Comparison of ENCODE assay signal across 31 mouse cellular contexts in the genomic region with DNA sequence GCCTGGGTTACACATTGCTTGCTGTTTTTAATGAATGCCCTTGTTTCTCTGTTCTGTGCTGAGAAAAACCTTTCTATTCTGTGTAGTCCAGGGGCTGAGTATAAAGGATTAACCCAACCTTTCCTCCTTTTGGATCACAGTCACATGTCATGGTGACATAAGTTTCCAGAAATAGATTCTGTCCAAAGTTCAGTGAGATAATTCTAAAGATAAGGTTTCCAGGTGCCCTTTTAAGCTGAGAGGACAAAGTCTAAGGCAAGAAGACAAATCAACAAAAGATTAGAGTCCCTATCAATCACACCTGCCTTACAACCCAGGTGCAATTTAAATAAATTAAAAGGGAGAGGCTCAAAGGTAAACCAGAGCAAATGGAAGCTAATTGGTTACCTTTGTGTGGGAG. TPM values are rescaled to one million over a fixed set of nuclear protein-coding genes. Genes with fewer than 3 reads are reported as not detected.
DNase-seq lines count a peak whose midpoint lies in the region; ATAC-seq and TF ChIP-seq lines count a peak whose summit lies in the region.
"Had no signal": no experiment of that assay in that cellular context is flagged by ENCODE, and none has a peak within 500 bp of the region (broad histone marks: within the 10 kb centered on the region; RNA-seq: fewer than 3 reads in every experiment).

No protein-coding gene starts in this region.

- no peak overlapping the region for H3K4me2 ChIP-seq in intestine, postnatal 0 days (replicated peaks; ENCODE audit: low read depth)
- no peak overlapping the region for H3K4me2 ChIP-seq in stomach, embryonic 14.5 days (replicated peaks; ENCODE audit: low read depth, low read length)
- no peak overlapping the region for H3K4me2 ChIP-seq in stomach, postnatal 0 days (replicated peaks; ENCODE audit: low read depth)
- H3K4me2 ChIP-seq in midbrain, embryonic 14.5 days (ENCODE audit: low read length) = no peak overlapping the region
- H3K4me2 ChIP-seq: forebrain, embryonic 13.5 days; heart, embryonic 12.5 days; heart, embryonic 15.5 days; hindbrain, embryonic 13.5 days had no signal

- H3K27ac ChIP-seq in liver, adult 2 months (replicated peaks; ENCODE audit: insufficient read depth, low read depth, low read length) = no peak overlapping the region
- H3K27ac ChIP-seq in intestine, postnatal 0 days (ENCODE audit: low read depth, low read length) = peak overlapping the region; percentile 84
- H3K27ac ChIP-seq in stomach, embryonic 14.5 days (ENCODE audit: low read length) = no peak overlapping the region
- H3K27ac ChIP-seq in stomach, postnatal 0 days (replicated peaks) = no peak overlapping the region
- no peak overlapping the region for H3K27ac ChIP-seq in midbrain, embryonic 14.5 days (replicated peaks; ENCODE audit: low read depth, low read length)
- H3K27ac ChIP-seq: forebrain, embryonic 10.5 days; forebrain, embryonic 13.5 days; heart, embryonic 15.5 days; hindbrain, embryonic 10.5 days; hindbrain, embryonic 13.5 days had no signal

- no peaks in the 10 kb centered on the region for H3K4me1 ChIP-seq in liver, adult 2 months (ENCODE audit: control insufficient read depth, insufficient read depth, low read length)
- no peaks in the 10 kb centered on the region for H3K4me1 ChIP-seq in intestine, postnatal 0 days (replicated peaks; ENCODE audit: control insufficient read depth, insufficient read depth, low read length)
- H3K4me1 ChIP-seq in stomach, embryonic 14.5 days (ENCODE audit: control insufficient read depth, insufficient read depth, low read length) = no peaks in the 10 kb centered on the region
- H3K4me1 ChIP-seq in stomach, postnatal 0 days (replicated peaks; ENCODE audit: control insufficient read depth, insufficient read depth) = no peaks in the 10 kb centered on the region
- H3K4me1 ChIP-seq in midbrain, embryonic 14.5 days (ENCODE audit: control insufficient read depth, insufficient read depth, low read length) = no peaks in the 10 kb centered on the region
- H3K4me1 ChIP-seq: forebrain, embryonic 13.5 days; heart, embryonic 12.5 days; heart, embryonic 15.5 days; hindbrain, embryonic 10.5 days; hindbrain, embryonic 13.5 days had no signal

- peak; percentile 70 for DNase-seq in liver, adult 2 months (ENCODE audit: extremely low read depth, low read depth, low spot score)
- no peak for DNase-seq in liver
- DNase-seq in stomach, postnatal 0 days (ENCODE audit: low spot score) = peak; percentile 17
- no peak for DNase-seq in T-cell, adult 2 months (ENCODE audit: low spot score)
- no peak for DNase-seq in midbrain, embryonic 14.5 days
- no peak for DNase-seq in right cerebral cortex, postnatal 10 days (ENCODE audit: low spot score in 2 of 2)
- DNase-seq: adrenal gland, postnatal 10 days; adrenal gland, postnatal 36 days; cerebellum, adult 18-20 months; cerebellum, adult 9-10 months; cerebellum, postnatal 14 days; gastrocnemius, postnatal 10 days; gastrocnemius, postnatal 36 days; heart, postnatal 10 days; heart, postnatal 36 days had no signal

- no peak for TF ChIP-seq EP300 in stomach, postnatal 0 days (optimal IDR thresholded peaks at IDR 0.05)

- H3K79me2 ChIP-seq in liver, adult 2 months (ENCODE audit: control insufficient read depth, insufficient read depth, low read length) = no peaks in the 10 kb centered on the region

- peak; percentile 96 for ATAC-seq in intestine, postnatal 0 days
- peak; percentile 90 for ATAC-seq in stomach, embryonic 14.5 days (ENCODE audit: insufficient number of reproducible peaks, insufficient read depth, low FRiP score, low read depth)
- peak; percentile 96 for ATAC-seq in stomach, postnatal 0 days (ENCODE audit: low FRiP score, low TSS enrichment)
- ATAC-seq in midbrain, embryonic 14.5 days (ENCODE audit: low FRiP score, low TSS enrichment) = no peak
- ATAC-seq: forebrain, embryonic 13.5 days; forebrain, embryonic 16.5 days had no signal

- no peaks in the 10 kb centered on the region for H3K27me3 ChIP-seq in liver, adult 2 months (ENCODE audit: control insufficient read depth, insufficient read depth, low read length)
- no peaks in the 10 kb centered on the region for H3K27me3 ChIP-seq in intestine, postnatal 0 days (replicated peaks; ENCODE audit: control insufficient read depth, insufficient read depth, low read length)
- H3K27me3 ChIP-seq in stomach, embryonic 14.5 days (ENCODE audit: control insufficient read depth, insufficient read depth, low read length) = no peaks in the 10 kb centered on the region
- H3K27me3 ChIP-seq in stomach, postnatal 0 days (ENCODE audit: control insufficient read depth, insufficient read depth, low read length) = no peaks in the 10 kb centered on the region
- H3K27me3 ChIP-seq in midbrain, embryonic 14.5 days (ENCODE audit: control insufficient read depth, insufficient read depth, low read length) = no peaks in the 10 kb centered on the region
- H3K27me3 ChIP-seq: forebrain, embryonic 13.5 days; heart, embryonic 12.5 days; heart, embryonic 15.5 days; hindbrain, embryonic 13.5 days had no signal

- no peak overlapping the region for H3K9ac ChIP-seq in liver, adult 2 months (ENCODE audit: low read depth, low read length)
- H3K9ac ChIP-seq in intestine, postnatal 0 days (ENCODE audit: low read depth, low read length) = no peak overlapping the region
- H3K9ac ChIP-seq in stomach, embryonic 14.5 days (replicated peaks; ENCODE audit: low read depth, low read length) = no peak overlapping the region
- H3K9ac ChIP-seq in stomach, postnatal 0 days (ENCODE audit: low read length) = no peak overlapping the region
- H3K9ac ChIP-seq in midbrain, embryonic 14.5 days (replicated peaks; ENCODE audit: low read length) = no peak overlapping the region
- H3K9ac ChIP-seq: forebrain, embryonic 13.5 days; heart, embryonic 12.5 days; heart, embryonic 15.5 days; hindbrain, embryonic 13.5 days had no signal

- TF ChIP-seq POLR2A in liver, adult 2 months (IDR thresholded peaks at IDR 0.05; ENCODE audit: extremely low read depth, insufficient read depth, low read length) = no peak

- no peak for TF ChIP-seq CTCF in liver, adult 2 months (IDR thresholded peaks at IDR 0.05; ENCODE audit: low read depth, low read length)
- no peak for TF ChIP-seq CTCF in intestine, postnatal 0 days (IDR thresholded peaks at IDR 0.05; ENCODE audit: low read depth)
- TF ChIP-seq CTCF in stomach, postnatal 0 days (IDR thresholded peaks at IDR 0.05; ENCODE audit: low read depth) = no peak

- no peak overlapping the region for H3K4me3 ChIP-seq in liver, adult 2 months (ENCODE audit: insufficient read depth, low read depth, low read length)
- no peak overlapping the region for H3K4me3 ChIP-seq in intestine, postnatal 0 days (ENCODE audit: low read depth, low read length)
- H3K4me3 ChIP-seq in stomach, embryonic 14.5 days (ENCODE audit: low read depth, low read length) = no peak overlapping the region
- H3K4me3 ChIP-seq in stomach, postnatal 0 days (ENCODE audit: low read depth, low read length) = no peak overlapping the region
- H3K4me3 ChIP-seq in midbrain, embryonic 14.5 days (replicated peaks; ENCODE audit: low read depth, low read length) = no peak overlapping the region
- H3K4me3 ChIP-seq: forebrain, embryonic 10.5 days; forebrain, embryonic 13.5 days; heart, embryonic 12.5 days; heart, embryonic 15.5 days; hindbrain, embryonic 10.5 days; hindbrain, embryonic 13.5 days had no signal

- H3K9me3 ChIP-seq in intestine, postnatal 0 days (ENCODE audit: control insufficient read depth) = no peaks in the 10 kb centered on the region
- no peaks in the 10 kb centered on the region for H3K9me3 ChIP-seq in stomach, embryonic 14.5 days (ENCODE audit: control insufficient read depth, low read depth, low read length)
- no peaks in the 10 kb centered on the region for H3K9me3 ChIP-seq in stomach, postnatal 0 days (ENCODE audit: control insufficient read depth, low read length)
- H3K9me3 ChIP-seq in midbrain, embryonic 14.5 days (ENCODE audit: control insufficient read depth, low read length) = no peaks in the 10 kb centered on the region
- H3K9me3 ChIP-seq: forebrain, embryonic 10.5 days; forebrain, embryonic 13.5 days; heart, embryonic 12.5 days; heart, embryonic 15.5 days; hindbrain, embryonic 10.5 days; hindbrain, embryonic 13.5 days had no signal

- H3K36me3 ChIP-seq in liver, adult 2 months (ENCODE audit: control insufficient read depth, insufficient read depth, low read length) = no peaks in the 10 kb centered on the region
- no peaks in the 10 kb centered on the region for H3K36me3 ChIP-seq in intestine, postnatal 0 days (ENCODE audit: control insufficient read depth, insufficient read depth)
- no peaks in the 10 kb centered on the region for H3K36me3 ChIP-seq in stomach, embryonic 14.5 days (ENCODE audit: control insufficient read depth, insufficient read depth, low read length)
- H3K36me3 ChIP-seq in stomach, postnatal 0 days (ENCODE audit: control insufficient read depth, insufficient read depth, low read length) = no peaks in the 10 kb centered on the region
- no peaks in the 10 kb centered on the region for H3K36me3 ChIP-seq in midbrain, embryonic 14.5 days (ENCODE audit: control insufficient read depth, insufficient read depth, low read length)
- H3K36me3 ChIP-seq: forebrain, embryonic 10.5 days; heart, embryonic 12.5 days; heart, embryonic 15.5 days; hindbrain, embryonic 10.5 days; hindbrain, embryonic 13.5 days had no signal

RNA-seq across cellular contexts. Expression of a gene that starts 7.1 kb away (rescaled TPM):
- not detected in 2 replicates for total RNA-seq in liver, adult 2 months (2014; rRNA removed)
- polyA plus RNA-seq in liver, adult 2 months (2012; rRNA removed) = not detected in 2 replicates
- 0.08 TPM in 1 of 2 replicates, not detected in the other for polyA plus RNA-seq in intestine, postnatal 0 days (2015; fragmentation: Nextera tagmentation; extraction: Ambion mirVana)
- 0.22 TPM in 1 of 2 replicates, not detected in the other for polyA plus RNA-seq in stomach, embryonic 14.5 days (2014; fragmentation: Nextera tagmentation; extraction: Ambion mirVana)
- 1.1 and 1.2 TPM in 2 replicates for polyA plus RNA-seq in stomach, postnatal 0 days (2015; fragmentation: Nextera tagmentation; extraction: Ambion mirVana)
- polyA plus RNA-seq in midbrain, embryonic 14.5 days (2014; fragmentation: Nextera tagmentation; extraction: Ambion mirVana) = not detected in 2 replicates
- total RNA-seq: adrenal gland, adult 18-20 months; adrenal gland, postnatal 10 days; ES-E14; gastrocnemius, adult 18-20 months; gastrocnemius, postnatal 10 days; gastrocnemius, postnatal 36 days; granulocyte monocyte progenitor cell, adult 5-6 weeks; heart, adult 8-10 months; heart, postnatal 10 days; heart, postnatal 36 days had no signal
- polyA plus RNA-seq: embryonic facial prominence, embryonic 11.5 days; embryonic facial prominence, embryonic 14.5 days; forebrain, embryonic 10.5 days; forebrain, embryonic 13.5 days; forebrain, embryonic 16.5 days; heart, embryonic 12.5 days; heart, embryonic 15.5 days; hindbrain, embryonic 10.5 days; hindbrain, embryonic 13.5 days had no signal

RNA-seq across cellular contexts. Expression of a gene that starts 26.5 kb away (rescaled TPM):
- not detected in 2 replicates for total RNA-seq in liver, adult 2 months (2014; rRNA removed)
- not detected in 2 replicates for polyA plus RNA-seq in liver, adult 2 months (2012; rRNA removed)
- polyA plus RNA-seq in intestine, postnatal 0 days (2015; fragmentation: Nextera tagmentation; extraction: Ambion mirVana) = not detected in 2 replicates
- not detected in 2 replicates for polyA plus RNA-seq in stomach, embryonic 14.5 days (2014; fragmentation: Nextera tagmentation; extraction: Ambion mirVana)
- 33.0 and 35.0 TPM in 2 replicates for polyA plus RNA-seq in stomach, postnatal 0 days (2015; fragmentation: Nextera tagmentation; extraction: Ambion mirVana)
- polyA plus RNA-seq in midbrain, embryonic 14.5 days (2014; fragmentation: Nextera tagmentation; extraction: Ambion mirVana) = not detected in 2 replicates
- total RNA-seq: adrenal gland, adult 18-20 months; adrenal gland, postnatal 10 days; adrenal gland, postnatal 36 days; gastrocnemius, adult 18-20 months; gastrocnemius, postnatal 10 days; gastrocnemius, postnatal 36 days; granulocyte monocyte progenitor cell, adult 5-6 weeks; heart, adult 8-10 months; heart, postnatal 10 days; heart, postnatal 36 days had no signal
- polyA plus RNA-seq: forebrain, embryonic 10.5 days; forebrain, embryonic 13.5 days; forebrain, embryonic 16.5 days; heart, embryonic 12.5 days; hindbrain, embryonic 10.5 days; hindbrain, embryonic 13.5 days had no signal

Comparison
In these comparisons a context has a peak if more than half of its experiments do, and no peak if none do; other contexts are left out.
1. DNase-seq: peak in liver, adult 2 months (single experiment) and stomach, postnatal 0 days (single experiment); none in liver (single experiment), T-cell, adult 2 months (single experiment), midbrain, embryonic 14.5 days (single experiment) and right cerebral cortex, postnatal 10 days (0 of 2).
2. RNA of a gene that starts 26.5 kb away (polyA plus RNA-seq): 33.0 to 35.0 TPM in stomach, postnatal 0 days; not detected in stomach, embryonic 14.5 days, not detected in intestine, postnatal 0 days, not detected in liver, adult 2 months and not detected in midbrain, embryonic 14.5 days; every median in the first group is over 10 times any median in the second.